Mouse (Mus musculus) intestine, embryonic 15.5 days (tissue): Measurements from ENCODE around the gene Serpinb3b. TPM values are rescaled to one million over a fixed set of nuclear protein-coding genes. Genes with fewer than 3 reads are reported as not detected.
"Not testable (repeated sequence)": the region's sequence is repeated elsewhere in the genome, so short reads cannot be mapped to it uniquely, and the experiment has no call there.

Experiments used
- ATAC-seq: fragments of 200-750 bp; cut with Nextera tagmentation; 2 replicates; pipeline ENCODE4 v1.8.0; 2017; ENCODE audit warnings: moderate TSS enrichment, moderate library complexity
- H3K27ac ChIP-seq: fragments of 300-500 bp; sonication (generic); 2 replicates; pipeline ENCODE4 v1.5.1; 2015; ENCODE audit warnings: mild to moderate bottlenecking, inconsistent platforms
- H3K27me3 ChIP-seq: fragments of 300-500 bp; sonication (generic); replicated peaks from 2 replicates; pipeline ENCODE4 v1.6.1; 2015; ENCODE audit warnings: inconsistent platforms
- H3K36me3 ChIP-seq: fragments of 300-500 bp; sonication (generic); 2 replicates; pipeline ENCODE4 v1.6.1; 2015; ENCODE audit warnings: inconsistent platforms
- H3K4me1 ChIP-seq: fragments of 300-500 bp; sonication (generic); replicated peaks from 2 replicates; pipeline ENCODE4 v1.6.1; 2015; ENCODE audit warnings: inconsistent platforms
- H3K4me2 ChIP-seq: fragments of 300-500 bp; sonication (generic); replicated peaks from 2 replicates; pipeline ENCODE4 v1.6.1; 2015; ENCODE audit warnings: mild to moderate bottlenecking, inconsistent platforms
- H3K4me3 ChIP-seq: fragments of 300-500 bp; sonication (generic); replicated peaks from 2 replicates; pipeline ENCODE4 v1.5.1; 2015; ENCODE audit warnings: inconsistent platforms
- H3K9ac ChIP-seq: fragments of 300-500 bp; sonication (generic); 2 replicates; pipeline ENCODE4 v1.6.1; 2015; ENCODE audit warnings: inconsistent platforms
- H3K9me3 ChIP-seq: fragments of 300-500 bp; sonication (generic); 2 replicates; pipeline ENCODE4 v1.6.1; 2016; ENCODE audit warnings: inconsistent platforms
- WGBS: fragments of 180-500 bp; shearing (Covaris S2); methylation state at CpG from one replicate; pipeline ENCODE4 v1.1.7; 2015; 5-methylcytosine and 5-hydroxymethylcytosine counted together
- polyA plus RNA-seq: library from polyadenylated mRNA; unstranded; fragments of >200 nt; fragmentation: Nextera tagmentation; extraction: Ambion mirVana; gene quantifications from 2 replicates; pipeline ENCODE4 v1.2.1, GENCODE M21; 2015

Gene Serpinb3b
- not detected in 2 replicates for polyA plus RNA-seq

GRCm38 (mm10) chr1:107278261-107278660, at the start of gene Serpinb3b, which contains the start of gene Serpinb3c:
Gene Serpinb3b, minus strand, starts transcription at chr1:107278361.
Gene Serpinb3c, minus strand, starts transcription at chr1:107278371.
- not testable (repeated sequence) for H3K27ac ChIP-seq, H3K9me3 ChIP-seq, H3K9ac ChIP-seq, H3K36me3 ChIP-seq, H3K27me3 ChIP-seq, H3K4me3 ChIP-seq, H3K4me1 ChIP-seq, H3K4me2 ChIP-seq, ATAC-seq

GRCm38 (mm10) chr1:107243170-107243569, 35.0 kb downstream of the Serpinb3b start:
- 50% methylated on average over 3 of the region's 3 CpGs for WGBS
- not testable (repeated sequence) for H3K4me1 ChIP-seq, H3K9ac ChIP-seq, H3K9me3 ChIP-seq, H3K4me2 ChIP-seq, ATAC-seq, H3K36me3 ChIP-seq, H3K27ac ChIP-seq, H3K4me3 ChIP-seq, H3K27me3 ChIP-seq

GRCm38 (mm10) chr1:107217276-107217675, 60.9 kb downstream of the Serpinb3b start:
- H3K27ac ChIP-seq = not testable (repeated sequence)

GRCm38 (mm10) chr1:107127453-107127852, 150.7 kb downstream of the Serpinb3b start:
- not testable (repeated sequence) for H3K9ac ChIP-seq, H3K9me3 ChIP-seq, H3K4me3 ChIP-seq, ATAC-seq, H3K27ac ChIP-seq, H3K36me3 ChIP-seq, H3K4me2 ChIP-seq, H3K4me1 ChIP-seq, H3K27me3 ChIP-seq

More at GRCm38 (mm10) chr1:107217276-107217675, 60.9 kb downstream of the Serpinb3b start:
- not testable (repeated sequence) for H3K4me1 ChIP-seq, H3K4me3 ChIP-seq, ATAC-seq, H3K9ac ChIP-seq, H3K27me3 ChIP-seq, H3K9me3 ChIP-seq, H3K4me2 ChIP-seq, H3K36me3 ChIP-seq
- WGBS = 87% methylated on average over 1 of the region's 1 CpGs

Other genes starting within 250 kb of the Serpinb3b start
- gene Serpinb3a, start 226.1 kb downstream of the Serpinb3b start, polyA plus RNA-seq = not detected in 2 replicates
- gene Serpinb3d, start 194.9 kb downstream of the Serpinb3b start, polyA plus RNA-seq = not detected in 2 replicates
- gene Serpinb3c, start within 50 bp of the Serpinb3b start, polyA plus RNA-seq = not detected in 2 replicates
- not detected in 2 replicates for gene Serpinb11, start 82.8 kb upstream of the Serpinb3b start, polyA plus RNA-seq
- 0.20 and 0.33 TPM in 2 replicates for gene Serpinb7, start 121.3 kb upstream of the Serpinb3b start, polyA plus RNA-seq
- gene Serpinb2, start 233.1 kb upstream of the Serpinb3b start, polyA plus RNA-seq = 0.06 TPM in 1 of 2 replicates, not detected in the other